Mouse (Mus musculus): Measurements from ENCODE around the gene Emid1.

The Emid1 gene

GRCm38 (mm10) chr11:5151680-5152337 is at the start of gene Emid1:
TSS of gene Emid1 (minus strand) at chr11:5152257.
- DNase-seq, result no peak

DNA sequence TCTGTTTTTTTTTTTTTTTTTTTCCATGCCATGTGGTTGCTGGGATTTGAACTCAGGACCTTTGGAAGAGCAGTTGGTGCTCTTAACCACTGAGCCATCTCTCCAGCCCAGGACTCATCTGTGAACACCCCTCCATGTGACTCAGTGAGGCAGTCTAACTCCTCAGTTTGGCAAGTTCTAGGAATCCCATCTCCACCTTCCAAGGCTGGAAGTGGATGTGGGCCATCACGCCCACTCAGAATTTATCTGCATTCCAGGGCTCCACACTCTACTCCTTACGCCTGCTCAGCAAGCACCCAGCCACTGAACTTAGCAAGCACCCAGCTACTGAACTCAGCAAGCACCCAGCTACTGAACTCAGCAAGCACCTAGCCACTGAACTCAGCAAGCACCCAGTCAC is 47.8 kb upstream of the Emid1 start:
- no peak for DNase-seq

DNA sequence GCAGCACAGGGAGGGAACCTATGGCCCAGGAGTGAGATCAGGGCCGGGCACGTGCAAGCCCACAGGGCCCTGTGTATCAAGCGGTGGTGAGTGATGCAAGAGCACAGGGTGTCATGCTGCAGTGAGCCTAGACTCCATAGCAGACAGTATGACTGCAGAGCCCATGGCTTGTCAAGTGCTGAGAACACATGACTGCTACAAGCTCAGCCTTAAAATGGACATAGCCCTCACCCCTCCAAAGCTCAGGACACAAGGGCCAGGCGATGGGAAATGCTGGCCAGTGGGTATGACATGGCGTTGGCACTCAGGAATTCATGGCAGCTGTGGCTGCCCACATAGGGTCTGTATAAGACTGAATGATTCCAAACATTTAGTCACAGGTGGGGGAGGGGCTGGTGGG is 45.0 kb upstream of the Emid1 start:
- no peak for DNase-seq

- DNase-seq, result no peak
Measured at GRCm38 (mm10) chr11:5196583-5196982, 44.5 kb upstream of the Emid1 start.

DNA sequence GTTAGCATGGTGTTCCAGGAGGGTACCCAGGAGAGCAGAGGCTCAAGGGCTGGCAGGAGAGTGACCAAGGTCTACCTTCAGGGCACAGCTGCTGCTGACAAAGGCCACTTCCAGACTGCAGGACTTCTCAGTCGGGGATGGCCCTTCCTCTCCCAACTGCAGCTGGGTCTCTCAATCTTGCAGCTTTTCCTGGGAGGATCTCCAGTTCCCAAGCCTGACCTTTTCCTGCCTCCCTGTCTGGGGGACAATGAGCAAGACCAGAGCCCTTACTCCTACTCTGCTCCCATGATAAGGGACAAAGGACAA is 41.5 kb upstream of the Emid1 start:
- DNase-seq, result no peak

DNA sequence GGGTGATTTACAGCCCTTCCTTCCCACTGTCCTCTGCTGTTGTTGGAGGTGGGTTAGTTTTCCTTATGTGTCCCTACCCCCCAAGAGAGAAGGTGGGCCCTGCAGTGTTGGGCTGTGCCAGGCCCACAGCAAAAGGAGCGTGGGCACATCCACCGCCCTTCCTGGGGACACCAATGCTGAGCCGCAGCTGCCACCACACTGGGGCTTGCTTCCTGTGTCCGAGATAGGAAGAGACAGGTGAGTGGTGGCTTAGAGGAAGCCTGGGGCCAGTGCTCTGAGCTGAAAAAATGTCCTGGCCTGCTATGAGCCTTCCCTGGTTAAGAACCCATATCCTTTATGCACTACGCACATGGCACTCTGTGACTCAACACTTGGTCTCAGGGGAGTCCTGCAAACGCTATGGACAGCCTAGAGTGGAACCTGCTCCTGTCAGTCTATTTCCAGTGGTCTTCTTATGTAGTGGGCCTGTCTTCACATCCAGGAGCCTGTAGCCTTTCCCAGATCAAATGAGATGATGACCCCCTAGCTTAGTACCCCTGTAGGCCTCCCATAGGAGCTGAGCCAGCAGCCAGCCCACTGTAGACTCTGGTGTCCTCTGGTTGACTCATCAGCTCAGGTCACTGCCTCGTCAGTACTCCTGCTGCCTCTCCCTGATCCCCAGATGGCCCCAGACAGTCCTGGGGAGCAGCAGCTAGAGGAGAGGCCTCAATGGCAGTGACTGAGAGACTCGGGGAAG is 41.0 kb upstream of the Emid1 start:
- DNase-seq, result no peak

GRCm38 (mm10) chr11:5192084-5192516 is 40.0 kb upstream of the Emid1 start:
- DNase-seq, result no peak

DNA sequence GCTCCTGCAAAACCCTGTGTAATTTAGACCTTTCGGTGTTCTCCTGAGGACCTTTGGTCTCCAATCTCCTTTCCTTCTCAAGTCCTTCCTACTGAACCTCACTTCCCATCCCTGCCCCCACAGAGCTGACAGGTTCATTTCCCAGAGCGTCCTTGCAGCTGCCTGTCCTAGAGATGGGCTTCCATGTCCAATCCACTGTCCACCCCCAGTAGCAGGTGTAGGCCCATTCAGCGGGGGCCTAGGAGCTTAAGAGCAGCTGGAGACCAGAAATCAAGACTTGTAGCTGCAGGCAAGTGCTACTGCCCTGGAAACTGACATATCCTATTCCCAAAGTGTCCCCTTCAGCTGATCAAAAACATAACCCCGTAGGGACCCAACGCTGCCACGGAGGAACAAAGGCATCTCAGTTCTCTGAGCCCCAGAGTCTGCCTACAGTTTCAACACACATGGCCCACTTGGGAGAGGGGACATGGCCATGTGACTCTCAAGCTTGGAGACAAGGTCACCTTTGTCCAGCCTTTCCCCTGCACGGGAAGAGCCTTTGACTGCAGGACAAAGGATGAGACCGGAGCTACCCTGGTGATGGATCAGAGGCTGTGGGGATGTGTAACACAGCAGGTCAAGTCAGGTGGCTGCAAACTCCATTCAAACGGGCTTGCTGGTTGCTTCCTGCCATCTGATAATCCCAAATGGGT is 37.3 kb upstream of the Emid1 start:
- DNase-seq, result no peak

GRCm38 (mm10) chr11:5188170-5188569 is 36.1 kb upstream of the Emid1 start:
- no peak for DNase-seq

DNA sequence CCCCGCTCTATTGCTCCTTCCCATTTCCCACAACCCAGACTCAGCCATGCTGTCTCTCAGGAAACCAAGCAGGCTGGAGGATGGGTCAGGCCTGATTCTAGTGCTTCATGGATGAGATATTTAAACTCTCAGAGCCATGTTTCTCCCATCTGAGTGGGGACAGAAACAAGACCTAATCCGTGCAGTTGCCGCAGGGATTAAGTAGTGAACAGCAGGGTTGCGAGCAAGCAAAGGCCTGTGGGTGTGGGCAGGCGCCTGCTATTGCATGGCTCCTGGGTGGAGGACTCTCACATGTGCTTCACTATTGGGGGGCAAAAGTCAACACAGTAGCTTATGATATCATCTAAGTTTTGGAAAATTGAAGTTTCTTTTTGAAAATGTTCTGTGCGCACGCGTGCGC is 32.8 kb upstream of the Emid1 start:
- no peak for DNase-seq

- DNase-seq, result no peak
Measured at GRCm38 (mm10) chr11:5184250-5184649, 32.2 kb upstream of the Emid1 start.

DNA sequence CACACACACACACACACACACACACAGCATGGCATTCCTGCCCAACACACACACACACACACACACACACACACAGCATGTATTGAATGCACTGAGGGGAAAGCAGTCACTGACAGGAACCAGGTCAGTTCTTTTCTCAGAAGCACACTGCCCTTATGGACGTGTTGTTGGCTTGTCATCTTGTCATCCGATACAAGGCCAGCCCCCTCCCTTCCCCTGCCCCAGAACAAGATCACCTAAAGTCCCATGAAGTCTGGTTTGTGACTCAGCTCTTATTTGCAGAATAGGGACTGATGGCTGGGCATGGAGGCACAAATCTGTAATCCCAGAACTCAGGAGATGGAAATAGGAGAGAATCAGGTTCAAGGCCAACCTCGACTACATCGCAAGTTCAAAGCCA is 30.8 kb upstream of the Emid1 start:
- DNase-seq, result no peak

GRCm38 (mm10) chr11:5181850-5182404 is 29.9 kb upstream of the Emid1 start:
- peak; percentile 83 for DNase-seq

DNA sequence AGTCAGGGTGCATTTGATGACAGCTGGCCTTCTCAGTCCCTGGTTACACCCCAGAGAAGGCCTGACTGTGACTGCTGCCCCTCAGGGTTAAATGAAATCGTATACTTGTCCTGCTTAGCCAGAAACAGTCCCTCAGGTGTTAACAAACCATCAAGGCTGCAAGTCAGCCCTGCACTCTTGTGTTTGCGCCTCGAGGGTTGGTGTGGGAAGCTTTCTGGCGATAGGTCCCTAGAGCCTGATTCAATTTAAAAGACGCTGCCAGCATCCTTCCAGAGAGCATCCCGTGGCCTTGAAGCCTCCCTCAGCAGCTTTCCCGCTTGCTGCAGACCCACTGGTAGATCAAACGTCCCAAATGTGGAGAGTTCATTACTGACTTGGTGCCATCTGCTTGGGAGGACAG is 27.3 kb upstream of the Emid1 start:
- no peak for DNase-seq

DNA sequence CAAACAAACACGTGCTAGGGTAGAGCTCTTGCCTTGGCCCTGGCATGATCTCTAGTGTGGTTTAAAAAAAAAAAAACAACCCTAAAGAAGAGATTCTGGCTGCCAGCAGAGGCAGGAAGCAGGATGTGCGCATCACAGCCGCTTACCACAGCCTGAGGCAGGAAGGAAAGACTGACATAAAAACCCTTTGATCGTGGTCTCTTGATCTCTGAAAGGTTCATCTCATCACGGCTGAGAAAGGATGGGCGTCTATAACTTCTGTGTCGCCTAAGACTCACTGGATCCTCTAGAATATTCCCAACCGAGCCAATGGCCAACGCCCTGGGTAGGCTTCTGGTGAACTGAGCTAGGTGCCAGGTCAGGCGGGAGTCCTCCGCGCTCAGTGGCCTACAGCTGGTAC is 25.1 kb upstream of the Emid1 start:
- no peak for DNase-seq

- DNase-seq, result no peak
Measured at GRCm38 (mm10) chr11:5176685-5177084, 24.6 kb upstream of the Emid1 start.

GRCm38 (mm10) chr11:5175866-5176265 is 23.8 kb upstream of the Emid1 start:
- no peak for DNase-seq

DNA sequence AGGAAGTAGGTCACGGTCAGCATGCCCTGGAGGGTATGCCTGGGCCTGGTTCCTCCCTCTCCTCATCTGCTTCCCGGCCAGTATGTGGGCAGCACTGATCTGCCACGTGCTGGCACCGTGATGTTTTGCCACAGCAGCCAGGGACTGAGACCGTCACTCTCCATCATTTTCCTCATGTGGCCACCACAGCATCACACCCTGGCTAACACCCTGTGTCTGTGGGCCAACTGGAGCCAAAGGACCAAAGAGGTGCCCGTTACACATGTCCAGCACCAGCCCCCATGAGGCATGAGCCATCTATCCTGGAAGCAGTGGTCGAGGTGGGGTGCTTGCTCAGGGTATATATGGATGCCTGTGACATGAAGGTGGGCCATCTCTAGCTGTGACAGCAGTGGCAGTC is 23.1 kb upstream of the Emid1 start:
- DNase-seq, result no peak

DNA sequence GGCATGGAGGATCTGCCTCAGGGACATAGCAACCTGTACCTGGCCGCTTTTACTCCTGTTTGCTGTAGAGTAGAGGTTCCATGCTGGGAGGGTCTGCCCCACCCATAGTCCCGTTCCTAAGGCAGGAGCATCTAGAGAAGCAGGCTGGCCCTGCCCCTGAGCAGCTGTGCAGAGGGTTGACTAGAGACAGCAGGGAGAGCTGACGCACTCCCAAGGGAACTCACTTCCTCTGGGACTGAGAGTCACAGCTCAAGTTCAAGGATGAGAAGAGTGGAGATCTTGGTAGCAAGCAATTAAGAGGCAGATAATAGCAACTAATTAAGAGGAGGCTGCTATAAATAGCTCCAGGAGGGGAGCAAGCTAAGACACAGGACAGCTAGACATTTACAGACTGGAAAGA is 20.8 kb upstream of the Emid1 start:
- no peak for DNase-seq

GRCm38 (mm10) chr11:5167311-5167710 is 15.3 kb upstream of the Emid1 start:
- no peak for DNase-seq

- DNase-seq, result peak; percentile 91
Measured at GRCm38 (mm10) chr11:5165471-5165916, 13.4 kb upstream of the Emid1 start.

DNA sequence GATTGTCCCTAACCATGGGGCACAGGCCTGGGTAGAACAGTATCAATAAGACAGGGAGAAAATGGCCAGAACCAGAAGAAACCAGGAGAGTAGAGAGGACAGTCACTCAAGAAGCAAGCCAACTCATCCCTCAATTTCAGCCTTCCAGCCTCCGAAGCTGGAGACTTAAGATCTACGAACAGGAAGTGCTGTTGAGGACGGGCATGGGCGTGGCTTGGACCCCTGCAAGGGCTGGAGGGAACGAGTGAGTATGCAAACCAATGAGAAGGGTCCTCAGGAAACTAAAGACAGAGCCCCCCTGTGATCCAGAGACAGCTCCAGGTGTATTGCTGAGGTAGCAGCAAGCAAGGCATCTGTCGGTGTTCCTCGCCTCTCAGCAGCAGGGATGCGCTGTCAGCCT is 12.3 kb upstream of the Emid1 start:
- no peak for DNase-seq

DNA sequence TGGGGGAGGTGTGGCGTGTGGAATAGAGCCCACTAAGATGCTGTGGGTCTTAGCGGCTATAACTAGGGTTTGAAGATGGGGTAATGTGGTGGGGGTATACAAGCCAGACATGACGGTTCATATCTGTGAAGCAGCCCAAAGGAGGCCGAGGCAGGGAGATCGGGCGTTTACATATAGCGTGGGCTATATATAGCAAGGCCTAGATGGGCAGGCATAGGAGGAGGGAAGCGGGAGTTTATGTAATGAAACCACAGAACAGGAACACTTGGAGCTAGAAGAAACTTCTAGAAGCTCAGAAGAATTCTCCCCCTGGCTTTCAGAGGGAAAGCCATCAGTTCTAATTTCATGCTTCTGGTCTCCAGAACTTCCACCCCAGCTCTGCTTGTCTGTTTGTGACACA is 11.4 kb upstream of the Emid1 start:
- DNase-seq, result no peak
